Mouse (Mus musculus): ENCODE data around the gene Gm5965. TPM values are rescaled to one million over a fixed set of nuclear protein-coding genes. Genes with fewer than 3 reads are reported as not detected.

Gm5965 gene
- polyA plus RNA-seq, 1 experiment from 2014 or later = not detected

GRCm38 (mm10) chr16:88826095-88826652 is 48.5 kb downstream of the Gm5965 start, which contains the start of gene Krtap14:
Krtap14 (minus strand) TSS chr16:88826145.
- no peak within 1 kb of the TSS for H3K4me3 ChIP-seq
- 80% methylated on average over 9 of the region's 9 CpGs for WGBS
- ATAC-seq (ENCODE audit: extremely low read depth, insufficient number of reproducible peaks, low FRiP score, low TSS enrichment) = no peak
- no peaks in the 10 kb centered on the region for H3K9me3 ChIP-seq
- no peaks in the 10 kb centered on the region for H3K4me1 ChIP-seq
- H3K9ac ChIP-seq = no peak within 1 kb of the TSS
- no peak within 1 kb of the TSS for H3K4me2 ChIP-seq
- no peak within 1 kb of the TSS for H3K27ac ChIP-seq (replicated peaks)
- H3K36me3 ChIP-seq = no peaks in the 10 kb centered on the region
- H3K27me3 ChIP-seq (replicated peaks) = no peaks in the 10 kb centered on the region

- no peak overlapping the region for H3K9ac ChIP-seq
- no peak overlapping the region for H3K27ac ChIP-seq (replicated peaks)
- H3K4me1 ChIP-seq = no peaks in the 10 kb centered on the region
- H3K9me3 ChIP-seq = no peaks in the 10 kb centered on the region
- H3K36me3 ChIP-seq = no peaks in the 10 kb centered on the region
- no peaks in the 10 kb centered on the region for H3K27me3 ChIP-seq (replicated peaks)
- no peak overlapping the region for H3K4me2 ChIP-seq
- no peak for ATAC-seq (ENCODE audit: extremely low read depth, insufficient number of reproducible peaks, low FRiP score, low TSS enrichment)
- no peak overlapping the region for H3K4me3 ChIP-seq
- WGBS = 75% methylated on average over 3 of the region's 3 CpGs
Observed at GRCm38 (mm10) chr16:88826978-88827377, 49.3 kb downstream of the Gm5965 start.

Other genes with a start within 250 kb of the Gm5965 start
- gene Cldn8, start 214.7 kb upstream of the Gm5965 start, polyA plus RNA-seq (2015; fragmentation: Nextera tagmentation; extraction: Ambion mirVana) = 0.18 and 0.20 TPM in 2 replicates
- gene Krtap24-1, start 165.6 kb upstream of the Gm5965 start, polyA plus RNA-seq (2015; fragmentation: Nextera tagmentation; extraction: Ambion mirVana) = not detected in 2 replicates
- gene 2310079G19Rik, start 150.2 kb upstream of the Gm5965 start, polyA plus RNA-seq (2015; fragmentation: Nextera tagmentation; extraction: Ambion mirVana) = not detected in 2 replicates
- not detected in 2 replicates for gene Krtap26-1, start 130.1 kb upstream of the Gm5965 start, polyA plus RNA-seq (2015; fragmentation: Nextera tagmentation; extraction: Ambion mirVana)
- not detected in 2 replicates for gene Krtap27-1, start 106.2 kb upstream of the Gm5965 start, polyA plus RNA-seq (2015; fragmentation: Nextera tagmentation; extraction: Ambion mirVana)
- not detected in 2 replicates for gene 2310061N02Rik, start 69.9 kb upstream of the Gm5965 start, polyA plus RNA-seq (2015; fragmentation: Nextera tagmentation; extraction: Ambion mirVana)
- not detected in 2 replicates for gene Krtap13-1, start 49.0 kb upstream of the Gm5965 start, polyA plus RNA-seq (2015; fragmentation: Nextera tagmentation; extraction: Ambion mirVana)
- not detected in 2 replicates for gene Krtap13, start 26.3 kb upstream of the Gm5965 start, polyA plus RNA-seq (2015; fragmentation: Nextera tagmentation; extraction: Ambion mirVana)
- not detected in 2 replicates for gene 2310034C09Rik, start 19.0 kb upstream of the Gm5965 start, polyA plus RNA-seq (2015; fragmentation: Nextera tagmentation; extraction: Ambion mirVana)
- gene 2310057N15Rik, start 3.7 kb upstream of the Gm5965 start, polyA plus RNA-seq (2015; fragmentation: Nextera tagmentation; extraction: Ambion mirVana) = not detected in 2 replicates
- gene Gm20741, start 34.3 kb downstream of the Gm5965 start, polyA plus RNA-seq (2015; fragmentation: Nextera tagmentation; extraction: Ambion mirVana) = not detected in 2 replicates
- not detected in 2 replicates for gene Krtap15, start 42.3 kb downstream of the Gm5965 start, polyA plus RNA-seq (2015; fragmentation: Nextera tagmentation; extraction: Ambion mirVana)
- not detected in 2 replicates for gene Krtap14, start 48.2 kb downstream of the Gm5965 start, polyA plus RNA-seq (2015; fragmentation: Nextera tagmentation; extraction: Ambion mirVana)
- gene Krtap19-1, start 91.5 kb downstream of the Gm5965 start, polyA plus RNA-seq (2015; fragmentation: Nextera tagmentation; extraction: Ambion mirVana) = not detected in 2 replicates
- not detected in 2 replicates for gene Krtap19-2, start 96.4 kb downstream of the Gm5965 start, polyA plus RNA-seq (2015; fragmentation: Nextera tagmentation; extraction: Ambion mirVana)
- gene Krtap19-3, start 100.1 kb downstream of the Gm5965 start, polyA plus RNA-seq (2015; fragmentation: Nextera tagmentation; extraction: Ambion mirVana) = not detected in 2 replicates
- not detected in 2 replicates for gene Krtap19-4, start 107.2 kb downstream of the Gm5965 start, polyA plus RNA-seq (2015; fragmentation: Nextera tagmentation; extraction: Ambion mirVana)
- gene Krtap19-5, start 118.6 kb downstream of the Gm5965 start, polyA plus RNA-seq (2015; fragmentation: Nextera tagmentation; extraction: Ambion mirVana) = not detected in 2 replicates
- not detected in 2 replicates for gene Krtap19-9b, start 154.4 kb downstream of the Gm5965 start, polyA plus RNA-seq (2015; fragmentation: Nextera tagmentation; extraction: Ambion mirVana)
- not detected in 2 replicates for gene Krtap16-3, start 185.0 kb downstream of the Gm5965 start, polyA plus RNA-seq (2015; fragmentation: Nextera tagmentation; extraction: Ambion mirVana)
- not detected in 2 replicates for gene Krtap22-2, start 232.9 kb downstream of the Gm5965 start, polyA plus RNA-seq (2015; fragmentation: Nextera tagmentation; extraction: Ambion mirVana)
- not detected in 2 replicates for gene Gm10229, start 237.4 kb downstream of the Gm5965 start, polyA plus RNA-seq (2015; fragmentation: Nextera tagmentation; extraction: Ambion mirVana)